Mouse (Mus musculus) T-cell, adult 2 months (primary cell): ENCODE measurements around the gene Jsrp1.
"Not testable (repeated sequence)": the region's sequence is repeated elsewhere in the genome, so short reads cannot be mapped to it uniquely, and the experiment has no call there.

ENCODE experiments used
- DNase-seq: peaks from one replicate; pipeline ENCODE4 v3.0.0; 2022; ENCODE audit warnings: low spot score

The Jsrp1 gene

GRCm38 (mm10) chr10:80831136-80831535 lies 17.8 kb upstream of the Jsrp1 start:
- DNase-seq, result no peak

- no peak for DNase-seq
These were observed 16.3 kb upstream of the Jsrp1 start for GRCm38 (mm10) chr10:80829359-80830278.

- not testable (repeated sequence) for DNase-seq
These were observed 15.3 kb upstream of the Jsrp1 start for GRCm38 (mm10) chr10:80828587-80828986.

- DNase-seq, result no peak
These were observed 14.6 kb upstream of the Jsrp1 start for GRCm38 (mm10) chr10:80827870-80828420.

GRCm38 (mm10) chr10:80827063-80827869 lies 14.0 kb upstream of the Jsrp1 start:
- no peak for DNase-seq

GRCm38 (mm10) chr10:80826151-80827062 lies 13.1 kb upstream of the Jsrp1 start, which contains the start of gene Oaz1:
TSS of gene Oaz1 (plus strand) at chr10:80826656.
- DNase-seq, result peak; percentile 99

GRCm38 (mm10) chr10:80824827-80825226 lies 11.5 kb upstream of the Jsrp1 start:
- DNase-seq, result no peak

GRCm38 (mm10) chr10:80823847-80824643 lies 10.7 kb upstream of the Jsrp1 start:
- no peak for DNase-seq

- no peak for DNase-seq
These were observed 10.0 kb upstream of the Jsrp1 start for GRCm38 (mm10) chr10:80823316-80823715.

GRCm38 (mm10) chr10:80822528-80822927 lies 9.2 kb upstream of the Jsrp1 start:
- DNase-seq, result no peak

- peak; percentile 60 for DNase-seq
These were observed 8.7 kb upstream of the Jsrp1 start for GRCm38 (mm10) chr10:80821991-80822390.

- no peak for DNase-seq
These were observed 6.1 kb upstream of the Jsrp1 start for GRCm38 (mm10) chr10:80819406-80819805.

- DNase-seq, result no peak
These were observed 5.4 kb upstream of the Jsrp1 start for GRCm38 (mm10) chr10:80818599-80819281.

- DNase-seq, result not testable (repeated sequence)
These were observed 4.7 kb upstream of the Jsrp1 start for GRCm38 (mm10) chr10:80817955-80818354.

- no peak for DNase-seq
These were observed 3.9 kb upstream of the Jsrp1 start for GRCm38 (mm10) chr10:80817164-80817563.

GRCm38 (mm10) chr10:80816303-80816702 lies 3.0 kb upstream of the Jsrp1 start:
- DNase-seq, result not testable (repeated sequence)

GRCm38 (mm10) chr10:80814800-80815199 lies 1.5 kb upstream of the Jsrp1 start:
- DNase-seq, result no peak

GRCm38 (mm10) chr10:80812391-80813041 lies 782 bp downstream of the Jsrp1 start:
- no peak for DNase-seq

- DNase-seq, result no peak
These were observed 3.2 kb downstream of the Jsrp1 start for GRCm38 (mm10) chr10:80810084-80810483.
